Mouse (Mus musculus): Measurements from ENCODE around the gene Pttg1ip. TPM values are rescaled to one million over a fixed set of nuclear protein-coding genes. Genes with fewer than 3 reads are reported as not detected.

The Pttg1ip gene
- polyA plus RNA-seq, 1 experiment, result 74.8 TPM

GRCm38 (mm10) chr10:77550874-77551273 lies 30.6 kb upstream of the Pttg1ip start:
- no peak for DNase-seq (ENCODE audit: low read depth)
- no peak for TF ChIP-seq CTCF (IDR thresholded peaks at IDR 0.05; ENCODE audit: borderline replicate concordance, extremely low read depth, insufficient read depth, insufficient read length)
- no peak for TF ChIP-seq POLR2A (IDR thresholded peaks at IDR 0.05; ENCODE audit: borderline replicate concordance, extremely low read depth, insufficient read depth, insufficient read length, poor library complexity, severe bottlenecking)

- TF ChIP-seq CTCF (IDR thresholded peaks at IDR 0.05; ENCODE audit: borderline replicate concordance, extremely low read depth, insufficient read depth, insufficient read length) (no peak), POLR2A (IDR thresholded peaks at IDR 0.05; ENCODE audit: borderline replicate concordance, extremely low read depth, insufficient read depth, insufficient read length, poor library complexity, severe bottlenecking) (no peak)
- DNase-seq (ENCODE audit: low read depth), result no peak
Observed at GRCm38 (mm10) chr10:77552162-77552561, 29.4 kb upstream of the Pttg1ip start.

- TF ChIP-seq CTCF (IDR thresholded peaks at IDR 0.05; ENCODE audit: borderline replicate concordance, extremely low read depth, insufficient read depth, insufficient read length) (no peak), POLR2A (IDR thresholded peaks at IDR 0.05; ENCODE audit: borderline replicate concordance, extremely low read depth, insufficient read depth, insufficient read length, poor library complexity, severe bottlenecking) (no peak)
- no peak for DNase-seq (ENCODE audit: low read depth)
Observed at GRCm38 (mm10) chr10:77553285-77553684, 28.2 kb upstream of the Pttg1ip start.

- DNase-seq (ENCODE audit: low read depth), result no peak
- TF ChIP-seq POLR2A (IDR thresholded peaks at IDR 0.05; ENCODE audit: borderline replicate concordance, extremely low read depth, insufficient read depth, insufficient read length, poor library complexity, severe bottlenecking), result no peak
- TF ChIP-seq CTCF (IDR thresholded peaks at IDR 0.05; ENCODE audit: borderline replicate concordance, extremely low read depth, insufficient read depth, insufficient read length), result no peak
Observed at GRCm38 (mm10) chr10:77554918-77555317, 26.6 kb upstream of the Pttg1ip start.

GRCm38 (mm10) chr10:77556631-77557030 lies 24.9 kb upstream of the Pttg1ip start:
- TF ChIP-seq POLR2A (IDR thresholded peaks at IDR 0.05; ENCODE audit: borderline replicate concordance, extremely low read depth, insufficient read depth, insufficient read length, poor library complexity, severe bottlenecking), result no peak
- TF ChIP-seq CTCF (IDR thresholded peaks at IDR 0.05; ENCODE audit: borderline replicate concordance, extremely low read depth, insufficient read depth, insufficient read length), result no peak
- no peak for DNase-seq (ENCODE audit: low read depth)

GRCm38 (mm10) chr10:77557641-77558040 lies 23.9 kb upstream of the Pttg1ip start:
- DNase-seq (ENCODE audit: low read depth), result no peak
- TF ChIP-seq CTCF (IDR thresholded peaks at IDR 0.05; ENCODE audit: borderline replicate concordance, extremely low read depth, insufficient read depth, insufficient read length) (peak; percentile 22; the same call in 1 of the 2 replicates), POLR2A (IDR thresholded peaks at IDR 0.05; ENCODE audit: borderline replicate concordance, extremely low read depth, insufficient read depth, insufficient read length, poor library complexity, severe bottlenecking) (no peak)

GRCm38 (mm10) chr10:77560090-77560489 lies 21.4 kb upstream of the Pttg1ip start:
- no peak for TF ChIP-seq CTCF (IDR thresholded peaks at IDR 0.05; ENCODE audit: borderline replicate concordance, extremely low read depth, insufficient read depth, insufficient read length)
- TF ChIP-seq POLR2A (IDR thresholded peaks at IDR 0.05; ENCODE audit: borderline replicate concordance, extremely low read depth, insufficient read depth, insufficient read length, poor library complexity, severe bottlenecking), result no peak
- no peak for DNase-seq (ENCODE audit: low read depth)

GRCm38 (mm10) chr10:77560830-77561229 lies 20.7 kb upstream of the Pttg1ip start:
- TF ChIP-seq CTCF (IDR thresholded peaks at IDR 0.05; ENCODE audit: borderline replicate concordance, extremely low read depth, insufficient read depth, insufficient read length) (no peak), POLR2A (IDR thresholded peaks at IDR 0.05; ENCODE audit: borderline replicate concordance, extremely low read depth, insufficient read depth, insufficient read length, poor library complexity, severe bottlenecking) (no peak)
- no peak for DNase-seq (ENCODE audit: low read depth)

GRCm38 (mm10) chr10:77561508-77561907 lies 20.0 kb upstream of the Pttg1ip start:
- TF ChIP-seq POLR2A (IDR thresholded peaks at IDR 0.05; ENCODE audit: borderline replicate concordance, extremely low read depth, insufficient read depth, insufficient read length, poor library complexity, severe bottlenecking) (no peak), CTCF (IDR thresholded peaks at IDR 0.05; ENCODE audit: borderline replicate concordance, extremely low read depth, insufficient read depth, insufficient read length) (no peak)
- no peak for DNase-seq (ENCODE audit: low read depth)

GRCm38 (mm10) chr10:77565005-77565404 lies 16.5 kb upstream of the Pttg1ip start:
- DNase-seq (ENCODE audit: low read depth), result no peak
- TF ChIP-seq CTCF (IDR thresholded peaks at IDR 0.05; ENCODE audit: borderline replicate concordance, extremely low read depth, insufficient read depth, insufficient read length) (no peak), POLR2A (IDR thresholded peaks at IDR 0.05; ENCODE audit: borderline replicate concordance, extremely low read depth, insufficient read depth, insufficient read length, poor library complexity, severe bottlenecking) (no peak)

- TF ChIP-seq POLR2A (IDR thresholded peaks at IDR 0.05; ENCODE audit: borderline replicate concordance, extremely low read depth, insufficient read depth, insufficient read length, poor library complexity, severe bottlenecking) (no peak), CTCF (IDR thresholded peaks at IDR 0.05; ENCODE audit: borderline replicate concordance, extremely low read depth, insufficient read depth, insufficient read length) (peak; percentile 69)
- DNase-seq (ENCODE audit: low read depth), result peak; percentile 49
Observed at GRCm38 (mm10) chr10:77566651-77567050, 14.9 kb upstream of the Pttg1ip start.

- no peak for TF ChIP-seq CTCF (IDR thresholded peaks at IDR 0.05; ENCODE audit: borderline replicate concordance, extremely low read depth, insufficient read depth, insufficient read length)
- no peak for TF ChIP-seq POLR2A (IDR thresholded peaks at IDR 0.05; ENCODE audit: borderline replicate concordance, extremely low read depth, insufficient read depth, insufficient read length, poor library complexity, severe bottlenecking)
- no peak for DNase-seq (ENCODE audit: low read depth)
Observed at GRCm38 (mm10) chr10:77569481-77569880, 12.0 kb upstream of the Pttg1ip start.
